Mouse (Mus musculus): ENCODE measurements around the gene Lsm14b. TPM values are rescaled to one million over a fixed set of nuclear protein-coding genes. Genes with fewer than 3 reads are reported as not detected.
A peak's percentile ranks its signal among the peaks of the same experiment; 100 is the strongest.

Gene Lsm14b
- polyA plus RNA-seq, 1 experiment from 2014 or later = 7.5 TPM

- H3K9ac ChIP-seq (ENCODE audit: low read length) = peak overlapping the region; percentile 89
- DNase-seq (ENCODE audit: low spot score) (peak; percentile 80), ATAC-seq (replicated peaks; ENCODE audit: low FRiP score) (peak; percentile 71)
- peaks cover 4% of the 10 kb centered on the region; the same call in 1 of the 2 replicates for H3K4me1 ChIP-seq (replicated peaks; ENCODE audit: control insufficient read depth, insufficient read depth, low read length)
- peak overlapping the region; percentile 71 for H3K4me2 ChIP-seq (ENCODE audit: low read depth, low read length, severe bottlenecking)
- peak overlapping the region; percentile 98 for H3K4me3 ChIP-seq (ENCODE audit: low read depth, low read length)
- peaks cover 15% of the 10 kb centered on the region for H3K36me3 ChIP-seq (ENCODE audit: control insufficient read depth, insufficient read depth, low read length)
- H3K27ac ChIP-seq (ENCODE audit: low read depth, low read length) = peak overlapping the region; percentile 84
- H3K9me3 ChIP-seq (ENCODE audit: control insufficient read depth, low read length) = no peaks in the 10 kb centered on the region
- H3K27me3 ChIP-seq (ENCODE audit: control insufficient read depth, insufficient read depth, low read length) = no peaks in the 10 kb centered on the region
- under 1% methylated on average over 65 of the region's 66 CpGs for WGBS
These were observed 16.9 kb downstream of the Lsm14b start for GRCm38 (mm10) chr2:180041577-180042255.

- H3K4me3 ChIP-seq (ENCODE audit: low read depth, low read length) = peak within 1 kb of the TSS; percentile 98
- WGBS = under 1% methylated on average over 67 of the region's 78 CpGs
- H3K27ac ChIP-seq (ENCODE audit: low read depth, low read length) = peak within 1 kb of the TSS; percentile 84
- H3K36me3 ChIP-seq (ENCODE audit: control insufficient read depth, insufficient read depth, low read length) = peaks cover 11% of the 10 kb centered on the region
- H3K9ac ChIP-seq (ENCODE audit: low read length) = peak within 1 kb of the TSS; percentile 89
- H3K27me3 ChIP-seq (ENCODE audit: control insufficient read depth, insufficient read depth, low read length) = no peaks in the 10 kb centered on the region
- peak within 1 kb of the TSS; percentile 71 for H3K4me2 ChIP-seq (ENCODE audit: low read depth, low read length, severe bottlenecking)
- peaks cover 4% of the 10 kb centered on the region; the same call in 1 of the 2 replicates for H3K4me1 ChIP-seq (replicated peaks; ENCODE audit: control insufficient read depth, insufficient read depth, low read length)
- DNase-seq (ENCODE audit: low spot score) = peak; percentile 96
- no peaks in the 10 kb centered on the region for H3K9me3 ChIP-seq (ENCODE audit: control insufficient read depth, low read length)
- peak; percentile 94 for ATAC-seq (replicated peaks; ENCODE audit: low FRiP score)
These were observed 17.6 kb downstream of the Lsm14b start, which contains the start of the genes Psma7 and Ss18l1 for GRCm38 (mm10) chr2:180042256-180042857. Gene Psma7 (minus strand): TSS chr2:180042433. Gene Ss18l1 (plus strand): TSS chr2:180042509.

- ATAC-seq (replicated peaks; ENCODE audit: low FRiP score) (peak; percentile 52), DNase-seq (ENCODE audit: low spot score) (peak; percentile 86)
- Histone ChIP-seq H3K9ac (ENCODE audit: low read length) (peak overlapping the region; percentile 89), H3K4me2 (ENCODE audit: low read depth, low read length, severe bottlenecking) (peak overlapping the region; percentile 71), H3K4me3 (ENCODE audit: low read depth, low read length) (peak overlapping the region; percentile 98), H3K27ac (ENCODE audit: low read depth, low read length) (peak overlapping the region; percentile 84), H3K9me3 (ENCODE audit: control insufficient read depth, low read length) (no peaks in the 10 kb centered on the region), H3K4me1 (replicated peaks; ENCODE audit: control insufficient read depth, insufficient read depth, low read length) (peaks cover 4% of the 10 kb centered on the region; the same call in 1 of the 2 replicates), H3K36me3 (ENCODE audit: control insufficient read depth, insufficient read depth, low read length) (peaks cover 6% of the 10 kb centered on the region), H3K27me3 (ENCODE audit: control insufficient read depth, insufficient read depth, low read length) (no peaks in the 10 kb centered on the region)
- under 1% methylated on average over 63 of the region's 66 CpGs for WGBS
These were observed 18.2 kb downstream of the Lsm14b start for GRCm38 (mm10) chr2:180042858-180043515.

- ATAC-seq (replicated peaks; ENCODE audit: low FRiP score) (no peak), DNase-seq (ENCODE audit: low spot score) (no peak)
- H3K27me3 ChIP-seq (ENCODE audit: control insufficient read depth, insufficient read depth, low read length) = no peaks in the 10 kb centered on the region
- no peak overlapping the region for H3K4me2 ChIP-seq (ENCODE audit: low read depth, low read length, severe bottlenecking)
- H3K4me1 ChIP-seq (replicated peaks; ENCODE audit: control insufficient read depth, insufficient read depth, low read length) = peaks cover 4% of the 10 kb centered on the region; the same call in 1 of the 2 replicates
- no peaks in the 10 kb centered on the region for H3K9me3 ChIP-seq (ENCODE audit: control insufficient read depth, low read length)
- H3K36me3 ChIP-seq (ENCODE audit: control insufficient read depth, insufficient read depth, low read length) = no peaks in the 10 kb centered on the region
- no peak overlapping the region for H3K27ac ChIP-seq (ENCODE audit: low read depth, low read length)
- H3K9ac ChIP-seq (ENCODE audit: low read length) = no peak overlapping the region
- WGBS = 54% methylated on average over 4 of the region's 4 CpGs
- no peak overlapping the region for H3K4me3 ChIP-seq (ENCODE audit: low read depth, low read length)
These were observed 20.5 kb downstream of the Lsm14b start for GRCm38 (mm10) chr2:180045283-180045682.

GRCm38 (mm10) chr2:180047580-180047979, 22.8 kb downstream of the Lsm14b start:
- WGBS = 90% methylated on average over 3 of the region's 3 CpGs
- no peak for DNase-seq (ENCODE audit: low spot score)
- H3K4me2 ChIP-seq (ENCODE audit: low read depth, low read length, severe bottlenecking) = no peak overlapping the region

GRCm38 (mm10) chr2:180047980-180048635, 23.3 kb downstream of the Lsm14b start:
- H3K9me3 ChIP-seq (ENCODE audit: control insufficient read depth, low read length) = no peaks in the 10 kb centered on the region
- no peak for DNase-seq (ENCODE audit: low spot score)
- ATAC-seq (replicated peaks; ENCODE audit: low FRiP score) = no peak
- H3K4me3 ChIP-seq (ENCODE audit: low read depth, low read length) = no peak overlapping the region
- H3K27ac ChIP-seq (ENCODE audit: low read depth, low read length) = no peak overlapping the region
- no peak overlapping the region for H3K4me2 ChIP-seq (ENCODE audit: low read depth, low read length, severe bottlenecking)
- H3K9ac ChIP-seq (ENCODE audit: low read length) = no peak overlapping the region
- 93% methylated on average over 18 of the region's 18 CpGs for WGBS
- H3K4me1 ChIP-seq (replicated peaks; ENCODE audit: control insufficient read depth, insufficient read depth, low read length) = no peaks in the 10 kb centered on the region; the same call in 1 of the 2 replicates
- no peaks in the 10 kb centered on the region for H3K36me3 ChIP-seq (ENCODE audit: control insufficient read depth, insufficient read depth, low read length)
- H3K27me3 ChIP-seq (ENCODE audit: control insufficient read depth, insufficient read depth, low read length) = no peaks in the 10 kb centered on the region

More at GRCm38 (mm10) chr2:180047580-180047979, 22.8 kb downstream of the Lsm14b start:
- ATAC-seq (replicated peaks; ENCODE audit: low FRiP score) = no peak
- Histone ChIP-seq H3K4me3 (ENCODE audit: low read depth, low read length) (no peak overlapping the region), H3K36me3 (ENCODE audit: control insufficient read depth, insufficient read depth, low read length) (no peaks in the 10 kb centered on the region), H3K4me1 (replicated peaks; ENCODE audit: control insufficient read depth, insufficient read depth, low read length) (no peaks in the 10 kb centered on the region; the same call in 1 of the 2 replicates), H3K9ac (ENCODE audit: low read length) (no peak overlapping the region), H3K9me3 (ENCODE audit: control insufficient read depth, low read length) (no peaks in the 10 kb centered on the region), H3K27ac (ENCODE audit: low read depth, low read length) (no peak overlapping the region), H3K27me3 (ENCODE audit: control insufficient read depth, insufficient read depth, low read length) (no peaks in the 10 kb centered on the region)

GRCm38 (mm10) chr2:180050986-180051385, 26.2 kb downstream of the Lsm14b start:
- ATAC-seq (replicated peaks; ENCODE audit: low FRiP score) (peak; percentile 55; the same call in 1 of the 2 replicates), DNase-seq (ENCODE audit: low spot score) (peak; percentile 88)
- Histone ChIP-seq H3K27ac (ENCODE audit: low read depth, low read length) (no peak overlapping the region), H3K36me3 (ENCODE audit: control insufficient read depth, insufficient read depth, low read length) (peaks cover 7% of the 10 kb centered on the region), H3K4me1 (replicated peaks; ENCODE audit: control insufficient read depth, insufficient read depth, low read length) (no peaks in the 10 kb centered on the region), H3K4me2 (ENCODE audit: low read depth, low read length, severe bottlenecking) (no peak overlapping the region), H3K4me3 (ENCODE audit: low read depth, low read length) (no peak overlapping the region), H3K9me3 (ENCODE audit: control insufficient read depth, low read length) (no peaks in the 10 kb centered on the region), H3K27me3 (ENCODE audit: control insufficient read depth, insufficient read depth, low read length) (no peaks in the 10 kb centered on the region), H3K9ac (ENCODE audit: low read length) (no peak overlapping the region)
- 27% methylated on average over 5 of the region's 5 CpGs for WGBS
